Mouse (Mus musculus) 3T3-L1 (cell line): ENCODE measurements around the gene Emsy.

ENCODE experiments used
- DNase-seq: peaks from one replicate; pipeline ENCODE4 v3.0.0-alpha.2; 2015; ENCODE audit warnings: low read depth, low spot score

The Emsy gene

DNA sequence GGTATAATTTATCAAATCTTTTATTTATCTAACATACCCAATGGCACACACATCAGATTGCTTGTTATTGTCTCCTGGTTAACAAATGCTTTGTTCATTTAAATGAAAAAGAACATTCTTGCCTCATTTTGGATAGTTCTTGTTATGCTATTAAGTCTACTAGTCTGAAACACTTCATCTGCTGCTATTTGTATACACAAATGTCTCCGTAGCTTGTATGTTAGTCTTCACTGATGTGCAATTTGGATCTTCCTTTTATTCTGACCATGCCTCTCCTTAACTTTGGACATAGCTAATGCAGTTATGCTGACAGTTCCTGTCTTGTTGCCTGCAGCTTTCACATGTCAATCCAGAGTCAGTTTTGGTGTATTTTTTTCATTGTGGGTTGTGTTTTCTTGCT is 79.1 kb downstream of the Emsy start:
- no peak for DNase-seq

DNA sequence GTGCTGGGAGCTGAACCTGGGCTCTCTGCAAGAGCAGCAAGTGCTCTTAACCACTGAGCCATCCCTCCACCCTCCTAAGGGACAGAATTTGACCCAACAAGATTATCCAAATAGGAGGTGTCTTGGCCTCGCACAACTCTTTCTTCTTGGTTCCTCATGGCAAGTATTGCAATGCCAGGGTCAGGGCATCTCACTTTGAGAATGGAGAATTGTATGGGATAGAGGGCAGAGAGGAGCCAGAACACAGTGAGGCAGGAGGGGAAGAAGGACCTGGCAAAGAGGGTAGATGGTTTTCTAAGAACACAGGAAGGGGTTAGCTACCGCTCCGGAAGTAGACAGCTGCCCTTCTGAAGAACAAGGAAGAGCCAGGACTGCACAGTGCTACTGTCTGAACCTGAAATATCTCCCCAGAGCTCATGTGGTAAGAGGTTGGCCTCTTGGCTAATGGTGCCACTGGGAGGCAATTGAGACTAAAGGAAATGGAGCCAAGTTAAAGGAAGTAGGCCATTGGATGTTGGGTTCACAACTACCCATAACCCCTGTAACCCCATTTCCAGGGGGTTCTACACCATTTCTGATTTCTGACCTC is 80.8 kb downstream of the Emsy start:
- no peak for DNase-seq

DNA sequence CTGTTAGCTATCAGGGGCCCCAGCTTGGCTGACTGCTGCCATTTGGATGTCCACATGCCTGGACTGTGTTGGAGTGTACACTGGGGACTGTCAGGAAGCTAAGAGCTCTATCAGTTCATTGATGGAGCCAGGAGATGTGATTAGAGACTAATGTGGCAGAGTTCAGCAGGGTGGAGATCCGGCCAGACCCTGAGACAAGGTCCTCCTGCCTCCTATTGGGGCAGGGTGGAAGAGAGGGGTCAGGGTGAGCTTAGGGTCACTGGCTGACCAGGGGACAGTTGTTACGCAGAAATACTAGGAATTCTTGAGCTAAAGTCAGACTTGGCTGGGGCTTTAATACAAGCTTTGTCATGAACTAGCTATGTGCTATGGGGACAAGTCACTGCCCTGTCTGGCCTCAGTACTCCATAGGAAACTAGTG is 81.8 kb downstream of the Emsy start:
- DNase-seq, result no peak

DNA sequence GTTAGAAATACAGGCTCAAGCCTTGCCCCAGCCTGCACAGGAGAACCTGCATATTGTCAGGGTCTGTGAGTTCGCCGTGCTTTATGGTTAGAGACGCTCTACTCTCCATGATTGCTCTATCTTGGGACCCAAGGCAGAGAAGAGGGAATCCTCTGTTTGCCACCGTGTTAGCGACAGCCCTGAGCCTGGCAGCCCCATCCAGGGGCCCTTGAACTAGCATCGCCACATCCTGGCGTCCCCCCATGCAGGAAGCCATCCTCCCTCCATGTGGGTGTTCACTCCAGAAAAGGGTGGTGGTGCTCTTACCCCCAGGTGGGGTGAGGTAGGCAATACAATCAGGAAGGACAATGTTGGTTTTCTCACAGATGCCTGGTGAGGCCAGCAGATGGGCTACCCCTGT is 82.3 kb downstream of the Emsy start:
- no peak for DNase-seq

DNA sequence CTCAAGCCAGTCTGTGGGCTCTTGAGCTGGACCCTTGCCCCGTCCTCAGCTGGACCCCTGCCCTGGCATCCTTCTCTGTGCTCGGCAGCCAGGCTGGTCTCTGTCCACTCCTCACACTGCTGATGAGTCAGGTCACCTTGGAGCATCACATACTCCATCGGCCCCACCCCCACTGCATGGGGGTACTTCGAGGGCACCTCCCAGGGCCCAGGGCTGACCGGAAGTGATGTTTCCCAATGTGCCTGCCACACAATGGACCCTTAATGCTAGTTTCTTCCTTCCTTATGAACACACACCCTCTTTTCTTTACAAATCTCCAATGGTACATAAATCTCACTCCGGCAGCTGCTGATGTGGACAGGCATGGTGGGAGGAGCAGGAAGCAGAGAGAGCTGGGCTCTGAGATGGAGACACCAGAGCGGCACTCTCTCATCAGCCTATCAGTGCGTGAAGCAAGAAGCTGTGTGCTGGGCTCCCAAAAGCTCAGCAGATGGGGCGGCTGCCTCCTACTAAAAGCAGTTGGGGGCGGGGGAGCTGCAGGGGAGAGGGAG is 83.3 kb downstream of the Emsy start:
- no peak for DNase-seq

DNA sequence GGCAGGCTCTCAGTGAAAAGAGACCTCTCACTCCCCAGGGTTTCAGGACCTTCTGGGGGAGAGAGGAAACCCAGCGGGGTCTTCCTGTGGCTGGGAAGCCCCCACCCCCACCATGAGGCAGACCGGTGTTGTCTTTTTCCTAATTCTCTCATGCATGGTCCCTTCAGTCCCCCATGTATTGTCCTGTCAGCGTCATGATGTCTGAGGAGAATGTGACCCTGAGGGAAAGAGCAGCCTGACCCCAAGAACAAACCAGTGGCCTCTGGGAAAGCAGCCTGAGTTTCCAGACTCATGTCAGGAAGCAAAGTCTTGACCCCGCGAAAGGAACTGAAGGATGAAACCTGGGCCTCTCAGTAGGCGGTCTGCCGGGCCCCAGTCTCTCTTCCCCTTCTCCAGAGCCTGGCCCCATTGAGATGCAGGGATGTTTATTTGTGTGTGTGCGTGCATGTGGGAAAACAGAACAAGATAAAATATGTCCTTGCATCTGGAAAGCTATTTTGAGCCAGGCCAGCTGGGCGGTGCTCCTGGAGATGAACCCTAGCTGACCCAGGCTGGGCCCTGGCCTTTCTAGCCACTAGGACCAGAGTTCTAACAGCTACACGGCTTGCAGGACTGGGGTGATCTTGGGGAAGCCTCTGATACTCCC is 84.2 kb downstream of the Emsy start:
- DNase-seq, result no peak

DNA sequence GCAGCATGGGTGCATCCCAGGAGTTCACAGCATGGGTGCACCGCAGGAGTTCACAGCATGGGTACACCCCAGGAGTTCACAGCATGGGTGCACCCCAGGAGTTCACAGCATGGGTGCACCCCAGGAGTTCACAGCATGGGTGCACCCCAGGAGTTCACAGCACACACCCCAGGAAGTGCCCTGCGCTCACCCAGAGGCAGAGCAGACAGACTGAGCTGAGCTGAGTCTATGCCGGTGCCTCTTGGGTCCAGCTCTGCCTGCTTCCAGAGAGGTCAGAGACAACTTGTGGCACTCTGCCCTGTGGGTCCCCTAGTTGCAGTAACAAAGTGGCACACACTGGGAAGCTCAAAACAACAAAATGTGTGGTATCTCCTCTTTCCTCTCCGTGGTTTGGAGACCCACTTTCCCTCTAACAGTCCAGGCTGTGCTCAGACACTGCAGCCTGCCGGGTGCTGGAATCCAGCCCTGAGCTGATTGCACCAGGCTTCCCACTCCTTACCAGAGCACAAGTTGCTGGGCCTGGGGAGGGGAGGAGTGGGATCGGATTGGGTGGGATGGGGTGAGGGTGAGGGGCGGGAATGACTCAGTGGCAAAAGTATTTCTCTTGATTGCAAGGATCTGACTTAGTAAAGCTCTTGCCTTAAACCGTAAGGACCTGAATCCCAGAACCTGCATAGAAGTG is 85.6 kb downstream of the Emsy start:
- DNase-seq, result no peak

DNA sequence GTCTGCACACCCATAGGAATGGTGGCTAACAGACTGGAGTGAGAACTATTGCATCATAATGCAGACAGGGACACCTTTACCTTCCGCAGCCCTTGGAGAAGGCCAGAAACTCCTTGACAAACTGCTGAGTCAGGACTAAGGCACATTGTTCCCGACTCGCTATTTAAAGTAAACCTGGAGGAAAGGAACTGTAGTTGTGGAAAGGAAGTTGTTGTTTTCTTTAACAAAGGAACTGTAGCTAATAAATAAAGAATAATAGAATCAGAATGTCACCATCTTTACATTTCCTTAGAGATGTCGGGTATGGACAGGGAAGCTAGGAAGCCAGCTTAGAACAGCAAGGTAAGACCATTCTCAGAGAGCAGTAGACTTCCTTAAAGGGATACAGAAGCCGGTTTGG is 89.5 kb downstream of the Emsy start:
- no peak for DNase-seq

DNA sequence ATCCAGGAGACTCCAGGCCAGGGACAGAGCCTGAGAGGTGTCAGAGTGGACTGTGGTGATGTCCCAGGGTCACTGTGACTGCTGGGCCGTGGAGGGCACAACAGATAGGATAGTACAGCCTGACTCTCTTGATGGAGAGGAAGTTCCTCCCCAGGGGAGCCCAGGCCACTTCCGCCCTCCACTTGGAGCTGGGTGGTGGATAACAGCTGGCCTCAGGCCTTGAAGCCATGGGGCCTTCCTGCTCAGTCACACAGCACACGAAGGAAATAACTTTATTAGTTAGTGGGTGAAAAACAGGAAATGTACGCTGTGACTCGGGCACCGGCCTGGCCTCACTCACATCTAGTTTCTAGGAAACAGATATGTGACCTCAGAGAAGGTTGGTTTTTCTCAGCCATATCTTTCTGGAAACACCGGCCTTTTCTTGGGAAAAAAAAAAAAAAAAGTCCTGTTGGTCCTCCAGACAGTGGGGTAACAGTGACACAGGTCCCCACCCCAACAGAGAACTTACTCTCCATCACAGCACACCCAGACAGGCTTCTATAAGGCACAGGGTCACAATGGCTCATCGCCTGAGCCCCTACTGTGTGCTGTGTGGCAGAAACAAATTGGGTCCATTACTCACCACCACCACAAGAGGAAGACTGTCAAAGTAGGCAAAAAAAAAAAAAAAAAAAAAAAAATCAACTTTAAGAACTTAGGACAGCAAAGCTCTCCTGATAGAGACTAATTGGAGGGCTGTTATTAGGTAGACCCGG is 91.8 kb downstream of the Emsy start:
- no peak for DNase-seq

DNA sequence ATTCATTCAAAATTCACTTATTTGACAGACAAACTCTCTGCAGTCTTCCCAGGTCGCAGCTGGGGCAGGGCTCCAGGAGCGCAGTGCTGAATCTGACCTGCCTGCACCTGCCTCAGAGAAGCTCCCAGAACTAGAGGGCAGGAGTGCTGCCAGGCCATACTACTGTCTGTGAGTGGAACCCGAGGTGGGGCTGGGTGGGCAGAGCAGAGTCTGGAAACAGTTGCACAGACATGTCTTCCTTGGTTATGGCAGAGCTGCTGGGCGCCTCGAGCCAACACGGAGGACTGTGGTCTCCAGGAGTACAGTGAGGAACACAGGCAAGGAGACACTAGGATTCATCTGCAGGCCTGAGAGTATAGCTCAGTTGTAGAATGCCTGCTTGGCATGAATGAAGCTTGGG is 92.6 kb downstream of the Emsy start:
- no peak for DNase-seq

DNA sequence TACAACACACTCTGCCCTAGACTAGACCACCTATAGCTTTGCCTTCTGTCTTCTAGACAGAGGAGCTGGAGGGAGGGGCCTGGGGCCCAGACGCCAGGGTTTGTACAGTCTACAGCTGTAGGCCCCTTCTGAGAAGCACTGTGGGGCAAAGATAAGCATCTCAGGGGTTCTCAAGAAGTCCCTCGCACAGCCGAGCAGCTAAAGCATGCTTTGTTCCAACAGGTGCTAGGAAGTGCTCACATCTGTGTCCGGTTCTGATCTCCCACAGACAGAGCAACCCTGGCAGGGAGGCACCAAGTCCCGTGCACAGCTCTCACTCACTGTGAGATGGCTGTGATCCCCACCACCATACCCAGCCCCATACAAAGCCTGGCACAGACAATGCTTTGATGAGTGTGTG is 93.6 kb downstream of the Emsy start:
- no peak for DNase-seq

DNA sequence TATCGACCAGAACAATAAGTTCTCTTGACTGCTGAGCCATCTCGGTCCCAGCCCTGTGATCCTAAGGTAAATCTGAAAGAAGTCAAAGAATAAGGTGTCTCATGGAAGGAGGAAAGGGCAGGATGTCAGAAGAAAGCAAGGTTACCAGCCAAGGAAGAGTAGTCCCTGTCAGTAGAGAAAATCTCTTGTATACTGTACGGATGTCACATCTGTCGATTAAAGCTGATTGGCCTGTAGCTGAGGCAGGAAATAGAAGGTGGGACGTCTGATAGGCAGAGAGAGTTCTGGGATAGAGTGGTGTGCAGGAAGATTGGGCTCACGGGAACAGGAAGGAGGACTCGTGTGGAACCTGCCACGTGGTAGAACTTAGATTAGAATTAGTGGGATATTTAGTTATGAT is 94.4 kb downstream of the Emsy start:
- DNase-seq, result no peak

DNA sequence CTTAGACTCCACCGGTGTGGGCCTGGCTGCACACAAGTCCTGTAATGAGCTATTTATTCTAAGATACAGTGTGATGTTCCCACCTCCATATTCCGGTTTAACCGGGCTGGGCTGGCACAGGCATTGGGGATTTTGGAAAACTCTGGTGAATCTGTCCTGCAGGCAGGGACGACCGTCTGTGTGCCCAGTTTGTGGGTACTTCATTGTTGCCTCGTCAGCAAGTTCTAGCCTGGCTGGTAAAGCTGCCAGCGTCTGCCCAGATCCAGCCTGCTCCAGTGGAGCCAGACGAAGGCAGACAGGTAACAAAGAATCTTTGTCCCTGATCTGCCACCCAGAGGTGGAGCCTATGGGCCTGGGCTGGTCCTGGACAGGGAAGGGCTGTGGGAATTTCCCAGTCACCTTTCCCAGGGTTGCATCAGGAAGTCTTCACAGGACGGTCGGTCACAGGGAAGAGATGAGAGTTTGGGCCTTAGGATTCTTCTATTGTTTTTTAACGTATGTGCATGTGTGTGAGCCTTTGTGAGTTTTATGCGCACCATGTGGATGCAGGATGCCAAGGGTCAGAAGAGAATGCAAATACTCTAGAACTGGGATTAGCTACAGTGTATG is 94.9 kb downstream of the Emsy start:
- DNase-seq, result no peak

DNA sequence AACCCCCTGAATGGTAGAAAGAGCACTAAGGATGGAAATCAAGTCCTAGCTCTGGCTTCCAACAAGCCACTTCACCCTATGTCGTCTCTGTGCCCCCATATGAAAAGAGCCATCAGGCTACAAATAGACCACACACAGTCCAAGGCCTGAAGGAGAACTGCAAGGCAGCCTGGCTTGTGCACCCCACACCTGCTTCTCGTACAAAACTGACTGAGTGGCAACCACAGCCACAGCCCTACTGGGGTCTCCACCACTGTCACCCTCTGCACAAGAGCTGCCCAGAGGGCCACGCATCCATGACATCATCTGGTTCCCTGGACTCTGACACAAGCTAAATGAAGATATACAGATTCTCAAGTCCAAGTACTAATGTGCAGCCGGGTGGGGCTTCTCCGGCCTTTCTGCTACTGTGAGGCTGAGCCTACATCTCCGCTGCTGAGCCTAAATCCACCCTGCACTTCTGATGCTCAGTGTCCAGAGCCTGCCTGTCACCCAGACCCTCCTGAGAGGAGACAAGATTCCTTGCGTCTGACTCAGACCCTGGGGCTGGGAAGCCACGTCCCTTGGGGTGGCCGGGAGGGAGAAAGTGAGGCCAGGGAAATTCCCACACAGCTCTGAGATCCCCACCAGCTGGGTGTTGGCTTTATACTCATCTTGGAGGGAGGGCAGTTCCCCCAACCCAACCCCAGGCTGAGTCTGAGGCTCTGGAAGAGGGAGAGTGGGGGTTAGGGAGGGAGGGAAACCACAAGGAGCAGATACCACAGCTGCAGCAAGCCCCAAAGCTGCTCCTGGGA is 98.3 kb downstream of the Emsy start:
- peak; percentile 86 for DNase-seq

DNA sequence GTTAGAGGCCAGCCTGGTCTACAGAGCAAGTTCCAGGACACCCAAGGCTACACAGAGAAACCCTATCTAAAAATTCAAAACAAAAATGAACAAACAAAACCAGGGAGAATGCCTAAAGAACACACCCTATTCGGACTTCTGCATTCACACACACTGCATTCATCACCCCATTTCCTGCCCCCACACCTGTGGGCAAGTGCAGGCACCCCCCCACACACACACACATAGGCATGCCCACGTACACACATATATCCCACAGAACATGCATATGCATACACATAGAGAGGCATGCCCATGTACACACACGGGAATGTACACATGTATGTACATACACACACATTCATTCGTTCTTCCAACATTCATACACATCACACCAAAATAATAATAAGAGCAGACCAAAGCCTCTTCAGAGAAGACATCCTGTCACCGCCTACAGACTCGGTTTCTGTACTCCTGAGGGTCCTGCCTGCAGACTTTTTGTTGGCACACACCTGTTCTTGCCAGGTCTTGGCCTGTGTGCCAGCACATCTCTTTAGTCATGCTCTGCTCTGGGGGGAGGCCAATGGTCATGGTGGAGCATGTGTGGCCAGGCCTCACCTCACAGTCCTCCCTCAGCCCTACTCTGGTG is 99.7 kb downstream of the Emsy start:
- DNase-seq, result no peak

DNA sequence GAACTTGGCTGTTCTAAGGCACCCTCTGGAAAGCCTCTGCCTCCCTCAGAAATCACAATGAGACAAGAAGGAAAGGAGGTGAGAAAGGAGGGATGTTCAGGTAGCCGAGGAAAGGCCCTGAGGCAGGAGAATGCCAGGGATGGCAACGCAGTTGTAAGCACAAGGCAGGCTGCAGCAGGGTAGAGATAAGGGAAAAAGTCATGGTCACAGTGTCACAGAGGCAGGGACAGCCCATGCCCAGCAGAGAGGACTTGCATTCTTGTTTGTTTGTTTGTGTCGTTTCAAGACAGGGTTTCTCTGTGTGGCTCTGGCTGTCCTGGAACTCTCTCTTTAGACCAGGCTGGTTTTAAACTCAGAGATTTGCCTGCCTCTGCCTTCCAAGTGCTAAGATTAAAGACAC is 105.5 kb downstream of the Emsy start:
- DNase-seq, result no peak

DNA sequence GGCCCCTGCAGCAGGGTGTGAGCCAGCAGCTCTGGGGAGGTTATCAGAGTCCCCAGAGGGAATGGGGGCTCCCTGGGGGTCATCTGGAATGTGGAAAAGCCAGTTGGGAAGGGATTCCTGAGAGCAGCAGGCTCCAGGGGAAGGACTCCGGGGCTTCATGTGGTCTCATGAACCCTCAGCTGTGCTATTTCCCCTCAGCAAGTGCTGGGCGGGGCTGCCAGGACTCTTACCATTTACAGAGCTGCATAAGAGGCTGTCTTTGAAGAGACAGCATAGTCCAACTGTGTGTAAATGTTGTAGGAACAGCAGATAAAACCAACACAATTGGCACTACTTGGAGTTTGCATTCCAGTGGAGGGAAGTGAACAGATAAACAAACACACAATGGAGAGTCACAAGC is 106.0 kb downstream of the Emsy start:
- DNase-seq, result no peak

DNA sequence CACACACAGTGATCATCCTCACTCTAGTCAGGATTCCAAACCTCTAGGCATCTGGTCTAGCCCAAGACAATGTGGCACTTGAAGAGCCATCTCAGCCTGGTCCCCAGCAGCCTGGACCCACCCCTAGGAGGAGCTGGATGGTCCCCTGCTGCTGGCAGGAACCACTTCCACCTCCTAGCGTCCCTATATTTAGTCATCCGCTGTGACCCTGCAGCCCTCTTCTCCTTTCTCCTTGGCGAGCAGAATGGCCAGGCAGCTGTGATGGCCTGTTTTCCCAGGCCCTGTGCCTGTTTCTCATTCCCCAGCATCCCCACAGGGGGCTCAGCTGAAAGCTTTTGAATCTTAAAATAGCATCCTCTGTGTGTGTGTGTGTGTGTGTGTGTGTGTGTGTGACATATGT is 107.7 kb downstream of the Emsy start:
- no peak for DNase-seq

DNA sequence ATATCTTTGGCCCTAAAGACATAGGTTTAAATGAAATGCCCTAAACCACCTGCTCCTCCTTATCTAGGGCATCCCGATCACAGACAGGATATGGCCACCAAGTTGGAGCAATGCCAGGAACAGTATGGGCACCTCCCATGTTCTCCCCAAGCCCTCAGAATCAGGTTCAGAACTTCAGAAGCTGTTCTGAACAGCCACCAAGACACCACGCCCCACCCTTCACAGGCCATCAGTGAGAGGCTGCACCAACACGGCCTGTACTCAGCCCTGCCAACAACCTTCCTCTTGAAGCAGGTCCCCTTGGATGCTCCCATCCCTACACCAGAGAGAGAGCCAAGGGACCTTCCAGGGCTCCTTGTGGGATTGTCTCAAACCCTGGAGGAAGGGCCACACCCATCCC is 112.0 kb downstream of the Emsy start:
- DNase-seq, result no peak

DNA sequence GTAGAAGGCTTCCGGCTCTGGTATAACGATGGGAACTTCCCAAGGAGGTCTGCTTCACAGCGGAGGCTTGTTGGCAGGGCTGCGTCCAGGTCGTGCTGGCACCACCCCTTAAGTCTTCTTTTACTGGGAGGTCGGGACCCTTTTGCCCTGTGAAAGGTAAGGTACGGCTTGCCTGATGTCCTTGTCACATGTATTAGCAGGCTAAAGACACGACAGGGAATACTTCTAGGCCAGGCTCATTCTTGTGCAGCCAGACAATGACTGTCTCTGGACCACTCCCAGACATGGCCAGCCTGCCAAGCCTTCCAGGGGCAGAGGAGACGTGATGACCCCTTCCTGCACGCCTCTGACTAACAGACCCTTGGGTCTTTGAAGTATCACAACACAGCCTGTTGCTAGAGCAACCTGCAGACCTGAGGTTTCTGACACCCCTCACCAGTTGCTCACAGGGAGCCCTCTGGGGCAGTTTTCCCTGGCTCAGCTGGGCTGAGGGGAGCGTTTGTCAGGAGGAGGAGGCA is 112.7 kb downstream of the Emsy start:
- DNase-seq, result peak; percentile 46
